Mouse (Mus musculus): ENCODE data around the gene Rab33b. TPM values are rescaled to one million over a fixed set of nuclear protein-coding genes. Genes with fewer than 3 reads are reported as not detected.
A peak's percentile ranks its signal among the peaks of the same experiment; 100 is the strongest.
"Not testable (repeated sequence)": the region's sequence is repeated elsewhere in the genome, so short reads cannot be mapped to it uniquely, and the experiment has no call there.

The Rab33b gene
- polyA plus RNA-seq (2016; fragmentation: Nextera tagmentation; extraction: Ambion mirVana): 26.7 and 27.4 TPM in 2 replicates

- Histone ChIP-seq H3K4me1 (peaks cover 19% of the 10 kb centered on the region), H3K9me3 (no peaks in the 10 kb centered on the region), H3K27me3 (no peaks in the 10 kb centered on the region), H3K36me3 (no peaks in the 10 kb centered on the region), H3K4me2 (replicated peaks) (peak within 1 kb of the TSS; percentile 78), H3K27ac (peak within 1 kb of the TSS; percentile 88), H3K4me3 (peak within 1 kb of the TSS; percentile 80), H3K9ac (peak within 1 kb of the TSS; percentile 80)
- ATAC-seq (ENCODE audit: insufficient number of reproducible peaks, insufficient read depth, low FRiP score, low TSS enrichment): peak; percentile 98
- WGBS: under 1% methylated on average over 66 of the region's 70 CpGs
These were observed at the start of gene Rab33b for GRCm38 (mm10) chr3:51483741-51484359. Gene Rab33b, plus strand, starts transcription at chr3:51483920.

- H3K4me3 ChIP-seq; H3K4me1 ChIP-seq; ATAC-seq (ENCODE audit: insufficient number of reproducible peaks, insufficient read depth, low FRiP score, low TSS enrichment); H3K27me3 ChIP-seq; H3K9me3 ChIP-seq; H3K27ac ChIP-seq; H3K36me3 ChIP-seq; H3K4me2 ChIP-seq (replicated peaks); H3K9ac ChIP-seq: not testable (repeated sequence)
- WGBS: 90% methylated on average over 5 of the region's 5 CpGs
These were observed 49.4 kb upstream of the Rab33b start for GRCm38 (mm10) chr3:51434364-51434763.

- Histone ChIP-seq H3K4me3 (no peak overlapping the region), H3K36me3 (peaks cover 12% of the 10 kb centered on the region), H3K9me3 (no peaks in the 10 kb centered on the region), H3K27ac (no peak overlapping the region), H3K27me3 (no peaks in the 10 kb centered on the region), H3K9ac (no peak overlapping the region), H3K4me1 (no peaks in the 10 kb centered on the region), H3K4me2 (replicated peaks) (no peak overlapping the region)
- ATAC-seq (ENCODE audit: insufficient number of reproducible peaks, insufficient read depth, low FRiP score, low TSS enrichment): no peak
- WGBS: 85% methylated on average over 3 of the region's 3 CpGs
These were observed 48.7 kb upstream of the Rab33b start for GRCm38 (mm10) chr3:51434871-51435595.

GRCm38 (mm10) chr3:51468530-51468929, 15.2 kb upstream of the Rab33b start:
- Histone ChIP-seq H3K9ac (no peak overlapping the region), H3K27ac (no peak overlapping the region), H3K4me3 (no peak overlapping the region), H3K4me1 (no peaks in the 10 kb centered on the region), H3K9me3 (no peaks in the 10 kb centered on the region), H3K36me3 (peaks cover 67% of the 10 kb centered on the region), H3K4me2 (replicated peaks) (no peak overlapping the region), H3K27me3 (no peaks in the 10 kb centered on the region)
- WGBS: 80% methylated on average over 2 of the region's 2 CpGs
- no peak for ATAC-seq (ENCODE audit: insufficient number of reproducible peaks, insufficient read depth, low FRiP score, low TSS enrichment)

- Histone ChIP-seq H3K4me3 (no peak overlapping the region), H3K9me3 (no peaks in the 10 kb centered on the region), H3K4me2 (replicated peaks) (no peak overlapping the region), H3K27ac (no peak overlapping the region), H3K4me1 (no peaks in the 10 kb centered on the region), H3K27me3 (no peaks in the 10 kb centered on the region), H3K36me3 (peaks cover 26% of the 10 kb centered on the region), H3K9ac (no peak overlapping the region)
- ATAC-seq (ENCODE audit: insufficient number of reproducible peaks, insufficient read depth, low FRiP score, low TSS enrichment): no peak
- WGBS: 67% methylated on average over 4 of the region's 4 CpGs
These were observed 8.0 kb upstream of the Rab33b start for GRCm38 (mm10) chr3:51475706-51476105.

- H3K9me3 ChIP-seq: no peaks in the 10 kb centered on the region
- no peaks in the 10 kb centered on the region for H3K36me3 ChIP-seq
- WGBS: 47% methylated on average over 2 of the region's 2 CpGs
- no peak overlapping the region for H3K9ac ChIP-seq
- H3K27me3 ChIP-seq: no peaks in the 10 kb centered on the region
- ATAC-seq (ENCODE audit: insufficient number of reproducible peaks, insufficient read depth, low FRiP score, low TSS enrichment): no peak
- no peak overlapping the region for H3K4me3 ChIP-seq
- no peak overlapping the region for H3K27ac ChIP-seq
- H3K4me1 ChIP-seq: peaks cover 8% of the 10 kb centered on the region; the same call in 1 of the 2 replicates
- no peak overlapping the region for H3K4me2 ChIP-seq (replicated peaks)
These were observed 3.8 kb upstream of the Rab33b start for GRCm38 (mm10) chr3:51479893-51480292.

GRCm38 (mm10) chr3:51481059-51481458, 2.7 kb upstream of the Rab33b start:
- no peak overlapping the region for H3K27ac ChIP-seq
- no peak overlapping the region for H3K9ac ChIP-seq
- no peak for ATAC-seq (ENCODE audit: insufficient number of reproducible peaks, insufficient read depth, low FRiP score, low TSS enrichment)
- no peak overlapping the region for H3K4me3 ChIP-seq
- no peak overlapping the region for H3K4me2 ChIP-seq (replicated peaks)
- no peaks in the 10 kb centered on the region for H3K9me3 ChIP-seq
- no peaks in the 10 kb centered on the region for H3K36me3 ChIP-seq
- peaks cover 19% of the 10 kb centered on the region for H3K4me1 ChIP-seq
- H3K27me3 ChIP-seq: no peaks in the 10 kb centered on the region

- Histone ChIP-seq H3K36me3 (no peaks in the 10 kb centered on the region), H3K9me3 (no peaks in the 10 kb centered on the region), H3K9ac (no peak overlapping the region), H3K27ac (no peak overlapping the region), H3K4me2 (replicated peaks) (no peak overlapping the region), H3K4me1 (peaks cover 19% of the 10 kb centered on the region), H3K27me3 (no peaks in the 10 kb centered on the region), H3K4me3 (no peak overlapping the region)
- no peak for ATAC-seq (ENCODE audit: insufficient number of reproducible peaks, insufficient read depth, low FRiP score, low TSS enrichment)
- 55% methylated on average over 3 of the region's 3 CpGs for WGBS
These were observed 1.8 kb upstream of the Rab33b start for GRCm38 (mm10) chr3:51481881-51482280.

GRCm38 (mm10) chr3:51482781-51483180, 939 bp upstream of the Rab33b start:
- H3K36me3 ChIP-seq: no peaks in the 10 kb centered on the region
- H3K27me3 ChIP-seq: no peaks in the 10 kb centered on the region
- no peak overlapping the region for H3K27ac ChIP-seq
- no peaks in the 10 kb centered on the region for H3K9me3 ChIP-seq
- 66% methylated on average over 3 of the region's 3 CpGs for WGBS
- H3K4me3 ChIP-seq: peak overlapping the region; percentile 80; the same call in 1 of the 2 replicates
- peak overlapping the region; percentile 80; the same call in 1 of the 2 replicates for H3K9ac ChIP-seq
- H3K4me2 ChIP-seq (replicated peaks): peak overlapping the region; percentile 78
- ATAC-seq (ENCODE audit: insufficient number of reproducible peaks, insufficient read depth, low FRiP score, low TSS enrichment): no peak
- peaks cover 19% of the 10 kb centered on the region for H3K4me1 ChIP-seq

GRCm38 (mm10) chr3:51484370-51484769, 650 bp downstream of the Rab33b start:
- H3K27me3 ChIP-seq: no peaks in the 10 kb centered on the region
- peak overlapping the region; percentile 78 for H3K4me2 ChIP-seq (replicated peaks)
- no peaks in the 10 kb centered on the region for H3K9me3 ChIP-seq
- H3K9ac ChIP-seq: peak overlapping the region; percentile 80
- H3K36me3 ChIP-seq: no peaks in the 10 kb centered on the region
- H3K4me3 ChIP-seq: peak overlapping the region; percentile 80
- peak overlapping the region; percentile 88 for H3K27ac ChIP-seq
- peaks cover 19% of the 10 kb centered on the region for H3K4me1 ChIP-seq
- under 1% methylated on average over 33 of the region's 33 CpGs for WGBS
- peak; percentile 7; the same call in 1 of the 2 replicates for ATAC-seq (ENCODE audit: insufficient number of reproducible peaks, insufficient read depth, low FRiP score, low TSS enrichment)

GRCm38 (mm10) chr3:51485347-51485746, 1.6 kb downstream of the Rab33b start:
- Histone ChIP-seq H3K4me1 (peaks cover 19% of the 10 kb centered on the region), H3K27me3 (no peaks in the 10 kb centered on the region), H3K27ac (no peak overlapping the region), H3K9ac (peak overlapping the region; percentile 80; the same call in 1 of the 2 replicates), H3K36me3 (no peaks in the 10 kb centered on the region), H3K9me3 (no peaks in the 10 kb centered on the region), H3K4me2 (replicated peaks) (peak overlapping the region; percentile 78), H3K4me3 (peak overlapping the region; percentile 80)
- WGBS: 71% methylated on average over 4 of the region's 4 CpGs
- no peak for ATAC-seq (ENCODE audit: insufficient number of reproducible peaks, insufficient read depth, low FRiP score, low TSS enrichment)
